Mouse (Mus musculus) ES-E14 (cell line): ENCODE results near the gene Cav3. TPM values are rescaled to one million over a fixed set of nuclear protein-coding genes. Genes with fewer than 3 reads are reported as not detected.

Source experiments
- DNase-seq: peaks from one replicate; pipeline ENCODE4 v3.0.0-alpha.2; 2013; ENCODE audit warnings: low read depth, low spot score
- H3K27ac ChIP-seq: 2 replicates; pipeline ENCODE4 v1.5.1; 2012; ENCODE audit warnings: low read depth, mild to moderate bottlenecking, low read length, moderate library complexity, mixed read lengths; ENCODE audit not compliant: poor library complexity, insufficient read depth, severe bottlenecking
- H3K36me3 ChIP-seq: 2 replicates; pipeline ENCODE4 v1.6.1; 2012; ENCODE audit warnings: mild to moderate bottlenecking, low read length, moderate library complexity, mixed read lengths; ENCODE audit not compliant: control insufficient read depth, poor library complexity, insufficient read depth, severe bottlenecking
- H3K4me1 ChIP-seq, 2 experiments: fragments of 150-350 bp in 1 of 2; sonication (generic) in 1 of 2; 2 replicates each; pipeline ENCODE4 v1.6.1; 2012; ENCODE audit warnings: low read length in 2 of 2, mild to moderate bottlenecking in 1 of 2, mixed read lengths in 1 of 2; ENCODE audit not compliant: control insufficient read depth in 2 of 2, insufficient read depth in 2 of 2, poor library complexity in 1 of 2
- H3K4me3 ChIP-seq, 2 experiments: fragments of 150-350 bp in 1 of 2; sonication (generic) in 1 of 2; 2 replicates each; pipeline ENCODE4 v1.5.1; 2012; ENCODE audit warnings: low read length in 2 of 2, low read depth in 1 of 2, mild to moderate bottlenecking in 1 of 2, mixed read lengths in 1 of 2; ENCODE audit not compliant: insufficient read depth in 1 of 2, poor library complexity in 1 of 2, severe bottlenecking in 1 of 2
- H3K9ac ChIP-seq: 2 replicates; pipeline ENCODE4 v1.6.1; 2012; ENCODE audit warnings: low read depth, mild to moderate bottlenecking, low read length, mixed read lengths; ENCODE audit not compliant: poor library complexity, insufficient read depth, severe bottlenecking
- H3K9me3 ChIP-seq: fragments of 150-350 bp; sonication (generic); 2 replicates; pipeline ENCODE4 v1.6.1; 2012; ENCODE audit warnings: low read depth, mild to moderate bottlenecking, low read length; ENCODE audit not compliant: control insufficient read depth, insufficient read depth
- CHD2 ChIP-seq: IDR thresholded peaks from 2 replicates; pipeline ENCODE4 v1.6.1; 2014; ENCODE audit warnings: mild to moderate bottlenecking, low read depth, low read length, inconsistent platforms
- HCFC1 ChIP-seq: IDR thresholded peaks from 2 replicates; pipeline ENCODE4 v1.6.1; 2012; ENCODE audit warnings: low read length, inconsistent platforms, borderline replicate concordance; ENCODE audit not compliant: insufficient read depth
- MAFK ChIP-seq: IDR thresholded peaks from 2 replicates; pipeline ENCODE4 v1.6.1; 2014; ENCODE audit warnings: mild to moderate bottlenecking, low read depth, low read length, inconsistent platforms; ENCODE audit not compliant: insufficient read depth
- ZC3H11A ChIP-seq: IDR thresholded peaks from 2 replicates; pipeline ENCODE4 v1.6.1; 2012; ENCODE audit warnings: low read depth, mild to moderate bottlenecking, inconsistent platforms, low read length, borderline replicate concordance
- ZNF384 ChIP-seq: IDR thresholded peaks from 2 replicates; pipeline ENCODE4 v1.6.1; 2012; ENCODE audit warnings: low read depth, low read length, inconsistent platforms
- in situ Hi-C, 2 experiments: fragments of 600-800 bp; cut with MboI; formaldehyde crosslinking; loops; one replicate each; pipeline ENCODE4 v1.15.1; 2025; ENCODE audit warnings: low sequenced_read_pairs in 2 of 2, inconsistent platforms in 1 of 2; ENCODE audit not compliant: unreplicated experiment in 2 of 2
- total RNA-seq: library from RNA; depleted of rRNA; stranded (reverse); fragments of 300-350 nt; gene quantifications from 2 replicates; pipeline ENCODE4 v1.2.3, GENCODE M21; 2012

Gene Cav3
- total RNA-seq, 1 experiment: not detected

DNA sequence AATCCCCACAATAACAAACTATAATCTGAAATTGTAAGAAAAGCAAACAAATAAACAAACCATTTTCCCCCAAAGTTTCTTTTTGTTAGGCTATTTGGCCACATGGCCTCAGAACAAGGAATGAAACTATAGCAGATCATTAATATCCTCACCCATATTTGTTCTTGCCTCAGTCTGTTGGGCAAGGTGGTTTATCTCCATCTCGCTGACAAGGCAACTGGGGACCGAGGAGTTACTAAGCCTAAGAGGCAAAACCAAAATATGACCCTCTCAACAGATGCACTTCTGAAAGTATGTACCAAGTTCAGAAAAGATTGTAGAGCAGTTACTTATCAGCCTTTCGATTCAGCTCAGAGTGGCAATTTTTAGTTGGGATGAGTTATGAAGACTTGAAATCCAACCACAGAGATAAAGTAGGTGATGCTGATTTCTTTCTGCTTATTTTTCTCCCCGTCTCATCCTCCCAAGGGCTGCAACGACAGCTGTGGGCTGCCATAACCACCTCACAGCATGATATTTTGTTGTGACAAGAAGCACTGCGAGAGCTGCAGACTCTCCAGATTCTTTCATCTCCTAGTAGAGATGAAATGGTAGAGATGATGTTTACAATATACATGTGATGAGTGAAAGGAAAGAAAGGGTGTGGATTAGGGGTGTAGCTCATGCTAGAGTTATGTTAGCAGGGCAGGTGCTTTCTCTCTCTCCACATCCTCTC is 33.1 kb upstream of the Cav3 start:
- Histone ChIP-seq H3K9ac (no peak overlapping the region), H3K4me3 (no peak overlapping the region), H3K4me1 (no peaks in the 10 kb centered on the region), H3K36me3 (no peaks in the 10 kb centered on the region), H3K9me3 (no peaks in the 10 kb centered on the region), H3K27ac (no peak overlapping the region)
- DNase-seq: no peak
- in situ Hi-C loops: no loop called here
- no peak for TF ChIP-seq CHD2
- TF ChIP-seq HCFC1: no peak
- TF ChIP-seq ZNF384: no peak
- no peak for TF ChIP-seq MAFK
- TF ChIP-seq ZC3H11A: no peak

DNA sequence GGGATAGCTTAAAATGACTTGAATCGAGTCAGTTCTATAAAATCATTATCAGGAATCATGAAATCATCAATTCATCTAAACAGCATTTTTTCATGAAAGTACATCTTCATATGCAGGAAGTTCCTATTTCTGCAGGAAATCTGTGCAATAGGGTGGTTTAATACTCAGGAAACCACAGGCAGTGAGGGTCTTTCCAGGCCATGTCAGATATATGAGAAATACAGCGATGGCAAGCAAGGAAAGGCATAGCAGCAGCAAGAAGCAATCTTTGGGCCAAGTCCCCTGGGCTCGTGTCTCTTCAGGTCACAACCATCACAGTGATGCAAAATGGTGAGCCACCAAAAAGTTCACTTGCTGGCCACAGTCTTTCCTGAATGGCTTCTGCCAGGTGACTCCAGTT is 13.6 kb upstream of the Cav3 start:
- Histone ChIP-seq H3K36me3 (no peaks in the 10 kb centered on the region), H3K9ac (no peak overlapping the region), H3K27ac (no peak overlapping the region), H3K4me1 (no peaks in the 10 kb centered on the region), H3K9me3 (0 out of 2 replicates have a peak, but pooled peaks cover under 1% of the 10 kb centered on the region), H3K4me3 (no peak overlapping the region)
- TF ChIP-seq ZNF384: no peak
- TF ChIP-seq MAFK: no peak
- TF ChIP-seq CHD2: no peak
- no peak for TF ChIP-seq HCFC1
- no peak for TF ChIP-seq ZC3H11A
- in situ Hi-C loops: no loop called here
- DNase-seq: no peak

DNA sequence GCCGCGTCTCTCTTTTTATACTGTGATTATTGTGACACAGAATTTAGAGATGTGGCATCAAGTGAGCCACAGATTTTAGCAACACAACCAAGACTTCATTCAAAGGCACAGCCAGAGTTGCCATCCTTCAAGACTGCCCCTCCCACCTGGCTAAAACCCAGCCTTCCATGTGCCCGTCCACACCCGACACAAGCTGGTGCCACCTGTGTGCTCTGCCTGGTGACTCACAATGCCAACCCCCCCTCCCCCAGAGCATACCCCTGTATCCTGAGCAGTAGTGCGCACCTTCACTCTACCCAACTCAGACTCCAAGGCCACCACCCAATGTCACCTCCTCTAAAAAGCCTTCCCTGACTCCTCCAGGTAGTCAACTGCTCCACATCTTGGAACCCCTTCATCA is 2.2 kb downstream of the Cav3 start:
- no peaks in the 10 kb centered on the region for H3K4me1 ChIP-seq
- H3K9me3 ChIP-seq: no peaks in the 10 kb centered on the region
- TF ChIP-seq CHD2: no peak
- no peak for TF ChIP-seq MAFK
- no peak for TF ChIP-seq ZNF384
- TF ChIP-seq ZC3H11A: no peak
- no peak for TF ChIP-seq HCFC1
- no peak overlapping the region for H3K4me3 ChIP-seq
- in situ Hi-C loops: no loop called here
- H3K9ac ChIP-seq: no peak overlapping the region
- no peak for DNase-seq
- H3K36me3 ChIP-seq: no peaks in the 10 kb centered on the region
- no peak overlapping the region for H3K27ac ChIP-seq

DNA sequence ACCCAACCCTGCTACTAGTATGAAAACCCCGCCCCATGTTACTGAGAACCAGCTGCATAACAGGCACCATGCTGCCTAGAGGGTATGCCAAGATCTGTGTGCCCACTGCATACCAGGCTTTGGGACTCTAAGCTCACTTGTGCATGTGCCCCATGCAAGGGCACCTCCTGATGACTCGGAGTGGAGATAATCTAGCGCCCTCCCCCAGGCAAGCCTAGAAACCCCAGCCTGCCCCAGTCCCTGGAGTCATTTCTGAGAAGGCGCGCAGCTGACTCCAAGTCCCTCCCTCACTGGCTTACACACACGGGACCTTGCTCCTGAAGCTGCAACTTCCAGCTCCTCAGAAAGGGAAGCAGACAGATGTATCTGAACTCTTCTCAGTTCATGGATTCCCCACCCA is 4.0 kb downstream of the Cav3 start:
- H3K9me3 ChIP-seq: no peaks in the 10 kb centered on the region
- no peaks in the 10 kb centered on the region for H3K4me1 ChIP-seq
- no peaks in the 10 kb centered on the region for H3K36me3 ChIP-seq
- in situ Hi-C loops: no loop called here
- DNase-seq: no peak
- H3K4me3 ChIP-seq: no peak overlapping the region
- no peak for TF ChIP-seq ZC3H11A
- TF ChIP-seq CHD2: no peak
- TF ChIP-seq ZNF384: no peak
- no peak for TF ChIP-seq MAFK
- TF ChIP-seq HCFC1: no peak
- no peak overlapping the region for H3K9ac ChIP-seq
- no peak overlapping the region for H3K27ac ChIP-seq
